Mouse (Mus musculus) olfactory bulb, adult 2 months (tissue): ENCODE measurements around the gene Itga1.

ENCODE experiments used
- CTCF ChIP-seq: fragments of 200-500 bp; IDR thresholded peaks from 2 replicates; pipeline ENCODE4 v1.5.1; 2012; ENCODE audit warnings: low read depth, mild to moderate bottlenecking, low read length, moderate library complexity; ENCODE audit not compliant: insufficient read depth
- POLR2A ChIP-seq: fragments of 200-500 bp; IDR thresholded peaks from 2 replicates; pipeline ENCODE4 v1.6.1; 2012; ENCODE audit warnings: mild to moderate bottlenecking, low read depth, low read length, moderate library complexity; ENCODE audit not compliant: insufficient read depth

DNA sequence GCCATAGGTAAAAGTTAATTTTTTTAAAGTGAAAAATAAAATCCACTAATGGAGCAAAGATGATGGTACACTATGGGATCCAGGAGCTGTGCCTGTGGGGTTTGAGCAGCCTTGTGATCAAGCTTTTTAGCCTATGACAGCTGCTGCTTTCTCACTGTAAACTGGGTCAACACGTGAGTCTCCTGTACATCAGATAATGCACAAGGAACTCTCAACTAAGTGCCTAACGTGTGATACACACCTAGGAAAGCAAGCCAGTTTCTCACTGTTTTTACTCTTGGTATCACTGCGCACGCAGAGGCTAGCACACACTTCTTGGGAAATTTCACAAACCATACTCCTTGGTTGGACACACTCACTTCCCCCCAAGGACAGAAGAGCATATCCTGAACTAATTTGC is 187.2 kb downstream of the Itga1 start:
- TF ChIP-seq POLR2A, result no peak
- TF ChIP-seq CTCF, result no peak
